Mouse (Mus musculus) forebrain, postnatal 0 days (tissue): ENCODE results near the gene Utp15. TPM values are rescaled to one million over a fixed set of nuclear protein-coding genes. Genes with fewer than 3 reads are reported as not detected.
A peak's percentile ranks its signal among the peaks of the same experiment; 100 is the strongest.

Experiments
- ATAC-seq: fragments of 200-750 bp; cut with Nextera tagmentation; 2 replicates; pipeline ENCODE4 v1.8.0; 2017; ENCODE audit warnings: mild to moderate bottlenecking, moderate library complexity
- DNase-seq: peaks from one replicate; pipeline ENCODE4 v3.0.0-alpha.2; 2015
- H3K27ac ChIP-seq: fragments of 300-500 bp; sonication (generic); 2 replicates; pipeline ENCODE4 v1.5.1; 2014; ENCODE audit warnings: low read depth, mild to moderate bottlenecking, antibody characterized with exemption, low read length, moderate library complexity, mixed read lengths
- H3K27me3 ChIP-seq: fragments of 300-500 bp; sonication (generic); 2 replicates; pipeline ENCODE4 v1.6.1; 2014; ENCODE audit warnings: mild to moderate bottlenecking, low read length, mixed read lengths; ENCODE audit not compliant: insufficient read depth
- H3K36me3 ChIP-seq: fragments of 300-500 bp; sonication (generic); 2 replicates; pipeline ENCODE4 v1.6.1; 2014; ENCODE audit warnings: mild to moderate bottlenecking, moderate library complexity; ENCODE audit not compliant: insufficient read depth
- H3K4me1 ChIP-seq: fragments of 300-500 bp; sonication (generic); 2 replicates; pipeline ENCODE4 v1.6.1; 2014; ENCODE audit warnings: antibody characterized with exemption; ENCODE audit not compliant: insufficient read depth
- H3K4me2 ChIP-seq: fragments of 300-500 bp; sonication (generic); 2 replicates; pipeline ENCODE4 v1.6.1; 2014; ENCODE audit warnings: low read depth, mild to moderate bottlenecking, moderate library complexity
- H3K4me3 ChIP-seq: fragments of 300-500 bp; sonication (generic); 2 replicates; pipeline ENCODE4 v1.5.1; 2014; ENCODE audit warnings: low read depth, low read length, mixed read lengths
- H3K9ac ChIP-seq: fragments of 300-500 bp; sonication (generic); 2 replicates; pipeline ENCODE4 v1.6.1; 2014; ENCODE audit warnings: mild to moderate bottlenecking
- H3K9me3 ChIP-seq: fragments of 300-500 bp; sonication (generic); 2 replicates; pipeline ENCODE4 v1.6.1; 2016; ENCODE audit warnings: low read length
- CTCF ChIP-seq: sonication (generic); IDR thresholded peaks from 2 replicates; pipeline ENCODE4 v1.5.1; 2016; ENCODE audit warnings: antibody characterized with exemption, control low read depth, low read depth
- WGBS: fragments of 180-500 bp; shearing (Covaris S2); extraction: QIAGEN DNeasy Blood & Tissue Kit; methylation state at CpG from one replicate; pipeline ENCODE4 v1.1.7; 2014; 5-methylcytosine and 5-hydroxymethylcytosine counted together
- polyA plus RNA-seq: library from polyadenylated mRNA; unstranded; fragments of >200 nt; fragmentation: Nextera tagmentation; extraction: Ambion mirVana; gene quantifications from 2 replicates; pipeline ENCODE4 v1.2.1, GENCODE M21; 2015
- total RNA-seq: library from RNA; depleted of rRNA; stranded (reverse); fragments of >200 nt; gene quantifications from 2 replicates; pipeline ENCODE4 v1.2.3, GENCODE M21; 2014

Gene Utp15
- total and polyA plus RNA-seq, 2 experiments from 2014 or later: 22.0 to 33.5 TPM

- ATAC-seq (no peak), DNase-seq (no peak)
- H3K27ac ChIP-seq: no peak overlapping the region
- H3K4me3 ChIP-seq: no peak overlapping the region
- H3K4me1 ChIP-seq: no peaks in the 10 kb centered on the region
- WGBS: 97% methylated on average over 1 of the region's 1 CpGs
- H3K4me2 ChIP-seq: no peak overlapping the region
- H3K9ac ChIP-seq: no peak overlapping the region
- no peaks in the 10 kb centered on the region for H3K27me3 ChIP-seq
- TF ChIP-seq CTCF: no peak
- H3K36me3 ChIP-seq: no peaks in the 10 kb centered on the region
- H3K9me3 ChIP-seq: no peaks in the 10 kb centered on the region
Measured at GRCm38 (mm10) chr13:98230511-98230910, 32.3 kb downstream of the Utp15 start.

GRCm38 (mm10) chr13:98226225-98226624, 36.6 kb downstream of the Utp15 start:
- no peak for TF ChIP-seq CTCF
- Histone ChIP-seq H3K9me3 (no peaks in the 10 kb centered on the region), H3K4me3 (no peak overlapping the region), H3K27me3 (no peaks in the 10 kb centered on the region), H3K4me1 (no peaks in the 10 kb centered on the region), H3K36me3 (no peaks in the 10 kb centered on the region), H3K27ac (no peak overlapping the region), H3K4me2 (no peak overlapping the region), H3K9ac (no peak overlapping the region)
- ATAC-seq: no peak
- no peak for DNase-seq
- 63% methylated on average over 2 of the region's 2 CpGs for WGBS

GRCm38 (mm10) chr13:98222848-98223247, 40.0 kb downstream of the Utp15 start:
- Histone ChIP-seq H3K27me3 (no peaks in the 10 kb centered on the region), H3K36me3 (no peaks in the 10 kb centered on the region), H3K9me3 (no peaks in the 10 kb centered on the region), H3K4me1 (no peaks in the 10 kb centered on the region), H3K4me3 (no peak overlapping the region), H3K27ac (no peak overlapping the region), H3K9ac (no peak overlapping the region), H3K4me2 (no peak overlapping the region)
- DNase-seq: peak; percentile 58
- ATAC-seq: peak; percentile 78
- peak; percentile 86 for TF ChIP-seq CTCF
- 32% methylated on average over 12 of the region's 12 CpGs for WGBS

- H3K4me1 ChIP-seq: no peaks in the 10 kb centered on the region
- no peaks in the 10 kb centered on the region; the same call in 1 of the 2 replicates for H3K27me3 ChIP-seq
- H3K9ac ChIP-seq: no peak overlapping the region
- DNase-seq (no peak), ATAC-seq (no peak)
- no peak overlapping the region for H3K4me2 ChIP-seq
- no peaks in the 10 kb centered on the region for H3K9me3 ChIP-seq
- no peak overlapping the region for H3K4me3 ChIP-seq
- H3K36me3 ChIP-seq: no peaks in the 10 kb centered on the region
- no peak overlapping the region for H3K27ac ChIP-seq
- no peak for TF ChIP-seq CTCF
- WGBS: 81% methylated on average over 7 of the region's 7 CpGs
Measured at GRCm38 (mm10) chr13:98210137-98210536, 52.7 kb downstream of the Utp15 start.

- Histone ChIP-seq H3K36me3 (no peaks in the 10 kb centered on the region), H3K9me3 (no peaks in the 10 kb centered on the region), H3K9ac (no peak overlapping the region), H3K27me3 (no peaks in the 10 kb centered on the region; the same call in 1 of the 2 replicates), H3K27ac (no peak overlapping the region), H3K4me2 (no peak overlapping the region), H3K4me1 (no peaks in the 10 kb centered on the region), H3K4me3 (no peak overlapping the region)
- TF ChIP-seq CTCF: peak; percentile 70
- ATAC-seq (peak; percentile 65; the same call in 1 of the 2 replicates), DNase-seq (peak; percentile 50)
- 35% methylated on average over 9 of the region's 9 CpGs for WGBS
Measured at GRCm38 (mm10) chr13:98208842-98209241, 54.0 kb downstream of the Utp15 start.

GRCm38 (mm10) chr13:98206546-98206870, 56.3 kb downstream of the Utp15 start:
- H3K4me2 ChIP-seq: peak overlapping the region; percentile 94
- DNase-seq (peak; percentile 48), ATAC-seq (no peak; the same call in 1 of the 2 replicates)
- no peaks in the 10 kb centered on the region for H3K4me1 ChIP-seq
- peak overlapping the region; percentile 40; the same call in 1 of the 2 replicates for H3K27ac ChIP-seq
- H3K9ac ChIP-seq: peak overlapping the region; percentile 79
- no peak for TF ChIP-seq CTCF
- H3K36me3 ChIP-seq: no peaks in the 10 kb centered on the region
- H3K4me3 ChIP-seq: peak overlapping the region; percentile 74
- 2% methylated on average over 13 of the region's 13 CpGs for WGBS
- no peaks in the 10 kb centered on the region; the same call in 1 of the 2 replicates for H3K27me3 ChIP-seq
- H3K9me3 ChIP-seq: no peaks in the 10 kb centered on the region

GRCm38 (mm10) chr13:98205771-98206545, 56.9 kb downstream of the Utp15 start, which contains the start of gene Arhgef28:
Gene Arhgef28 (minus strand): TSS chr13:98206439.
- DNase-seq: peak; percentile 45
- 6% methylated on average over 58 of the region's 76 CpGs for WGBS
- no peaks in the 10 kb centered on the region for H3K36me3 ChIP-seq
- H3K27me3 ChIP-seq: no peaks in the 10 kb centered on the region; the same call in 1 of the 2 replicates
- no peaks in the 10 kb centered on the region for H3K9me3 ChIP-seq
- H3K4me3 ChIP-seq: peak within 1 kb of the TSS; percentile 74
- peak within 1 kb of the TSS; percentile 79 for H3K9ac ChIP-seq
- TF ChIP-seq CTCF: peak; percentile 64
- peak within 1 kb of the TSS; percentile 40; the same call in 1 of the 2 replicates for H3K27ac ChIP-seq
- H3K4me1 ChIP-seq: no peaks in the 10 kb centered on the region
- peak; percentile 75 for ATAC-seq
- H3K4me2 ChIP-seq: peak within 1 kb of the TSS; percentile 94
